Mouse (Mus musculus) urinary bladder, postnatal 4 days (tissue): ENCODE results near the gene Wif1.

Source experiments
- DNase-seq, 2 experiments: peaks; one replicate each; pipeline ENCODE4 v3.0.0; 2021 to 2022; ENCODE audit warnings: low spot score in 2 of 2

Gene Wif1

DNA sequence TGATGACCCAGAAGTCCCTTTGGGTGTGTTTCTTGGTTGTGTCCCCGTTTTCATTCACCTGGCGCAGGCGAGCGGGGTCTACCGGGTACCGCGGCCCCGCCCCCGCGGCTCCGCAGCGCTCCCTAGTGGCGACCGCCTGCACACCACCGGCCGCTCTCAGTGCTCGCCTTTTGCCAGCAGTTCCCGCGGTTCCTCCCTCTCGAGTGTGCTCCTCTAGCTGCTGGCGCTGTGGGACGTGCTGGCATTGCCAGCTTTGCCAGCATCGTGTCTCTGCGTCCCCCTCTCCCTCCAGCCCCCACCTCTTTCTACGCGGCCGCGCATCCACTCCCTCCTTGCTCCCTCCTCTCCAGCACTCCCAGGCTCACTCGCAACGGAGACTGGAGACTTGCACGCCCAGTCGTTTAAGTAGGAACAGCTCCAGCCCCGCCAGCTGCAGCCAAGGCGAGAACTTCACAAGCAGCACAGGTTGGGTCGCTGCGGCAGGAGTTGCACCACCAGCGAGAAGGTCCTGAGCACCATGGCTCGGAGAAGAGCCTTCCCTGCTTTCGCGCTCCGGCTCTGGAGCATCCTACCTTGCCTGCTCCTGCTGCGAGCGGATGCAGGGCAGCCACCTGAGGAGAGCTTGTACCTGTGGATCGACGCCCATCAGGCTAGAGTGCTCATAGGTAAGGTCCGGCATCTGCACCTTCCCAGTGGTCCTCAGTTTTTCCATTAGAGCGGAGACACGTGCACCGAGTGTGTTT, at the start of gene Wif1:
Wif1 (plus strand) TSS at position 135 of the 743 bp plus-strand sequence.
- peak; percentile 56 to 74 for DNase-seq

GRCm38 (mm10) chr10:121002135-121002534, 31.6 kb upstream of the Wif1 start:
- no peak for DNase-seq

DNA sequence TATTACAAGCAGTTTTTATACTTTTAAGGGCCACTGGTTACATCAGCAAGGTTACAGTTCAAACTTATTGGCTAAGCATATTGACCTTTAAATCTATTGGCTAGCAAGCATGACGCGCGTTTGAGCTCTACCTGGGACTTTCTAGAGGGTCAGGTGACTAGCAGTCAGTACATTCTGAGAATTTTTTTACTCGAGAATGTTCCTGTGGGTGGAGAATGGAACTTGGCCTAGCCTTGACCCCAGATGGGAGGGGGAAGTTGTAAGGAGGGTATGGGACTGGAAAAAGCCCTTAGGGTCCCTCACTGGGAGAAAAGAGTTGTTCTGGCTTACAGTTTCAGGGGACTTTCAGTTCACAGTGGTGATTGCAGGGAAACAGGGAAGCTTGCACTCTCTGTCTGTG, 22.3 kb upstream of the Wif1 start:
- no peak for DNase-seq

DNA sequence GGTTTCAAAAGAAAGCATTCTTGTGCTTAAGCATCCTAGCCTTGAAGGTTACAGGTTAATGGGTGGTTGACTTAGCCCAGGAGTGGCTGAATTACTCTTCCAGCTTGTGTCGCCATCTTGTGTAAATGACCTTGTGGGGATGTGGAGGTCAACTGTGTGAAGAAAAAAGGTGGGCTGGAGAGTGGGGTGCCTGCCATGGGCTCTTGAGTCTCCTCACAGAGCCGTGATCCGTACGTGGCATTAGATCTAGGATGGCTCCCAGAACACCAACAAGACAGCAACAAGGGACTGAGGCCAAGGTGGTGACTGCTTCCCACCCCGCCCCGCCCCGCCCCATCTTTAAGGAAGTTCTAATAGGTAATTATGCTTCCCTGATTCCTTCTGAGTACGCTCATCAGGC, 17.5 kb upstream of the Wif1 start:
- DNase-seq = no peak

DNA sequence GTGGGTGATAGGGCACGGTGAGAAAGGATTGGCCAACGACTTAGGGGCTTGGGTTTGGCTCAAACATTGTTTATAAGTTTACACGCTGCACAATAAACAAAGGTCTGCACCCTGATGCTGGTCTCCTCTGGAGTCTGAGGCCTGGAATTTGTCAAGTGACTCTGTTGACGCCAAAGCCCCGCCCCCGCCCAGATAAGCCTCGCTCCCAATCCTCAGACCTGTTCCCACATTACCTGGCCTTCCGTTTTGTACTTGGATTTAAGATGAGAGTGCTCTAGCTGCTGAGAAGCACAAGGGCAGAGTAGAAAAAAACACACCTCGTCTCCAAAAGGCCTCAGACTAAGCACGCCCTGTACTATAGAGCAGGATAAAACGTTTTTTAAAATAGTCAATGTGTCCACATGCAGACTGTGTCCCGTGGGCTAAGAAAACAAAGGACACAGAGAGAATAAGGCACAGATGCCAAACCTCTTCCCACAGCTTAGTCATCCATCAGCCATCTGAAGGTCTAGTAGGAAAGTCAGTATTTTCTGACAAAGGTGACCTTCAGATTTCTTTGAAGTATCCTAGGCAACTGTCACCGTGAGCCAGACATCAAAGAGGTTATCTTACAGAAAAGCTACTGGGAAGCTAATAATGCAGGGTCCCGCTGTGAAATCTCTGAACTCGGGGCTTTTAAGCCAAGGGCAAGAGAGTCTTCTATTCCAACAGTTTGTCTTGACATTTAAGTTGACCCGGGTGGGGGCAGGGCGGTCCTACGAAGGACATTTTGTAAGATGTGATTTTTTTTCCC, 16.9 kb upstream of the Wif1 start:
- no peak for DNase-seq

DNA sequence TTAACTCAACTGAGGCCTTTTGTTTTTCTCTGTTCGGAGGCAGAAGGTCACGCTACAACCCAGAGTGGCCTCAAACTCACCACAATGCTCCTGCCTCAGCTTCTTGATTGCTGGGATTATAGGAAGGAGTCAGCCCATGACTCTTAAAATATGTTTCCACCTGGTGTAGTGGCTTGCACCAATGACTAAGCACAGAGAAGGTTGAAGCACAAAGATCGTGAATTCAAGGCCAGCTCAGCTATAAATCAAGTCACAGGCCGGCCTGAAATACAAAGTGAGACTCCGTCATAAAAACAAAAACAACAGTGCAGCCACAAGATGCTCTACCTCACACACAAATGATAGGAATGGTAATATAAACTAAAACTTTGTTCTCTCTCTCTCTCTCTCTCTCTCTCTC, 10.8 kb upstream of the Wif1 start:
- DNase-seq = no peak

GRCm38 (mm10) chr10:121031802-121032201, 2.0 kb upstream of the Wif1 start:
- DNase-seq = no peak

DNA sequence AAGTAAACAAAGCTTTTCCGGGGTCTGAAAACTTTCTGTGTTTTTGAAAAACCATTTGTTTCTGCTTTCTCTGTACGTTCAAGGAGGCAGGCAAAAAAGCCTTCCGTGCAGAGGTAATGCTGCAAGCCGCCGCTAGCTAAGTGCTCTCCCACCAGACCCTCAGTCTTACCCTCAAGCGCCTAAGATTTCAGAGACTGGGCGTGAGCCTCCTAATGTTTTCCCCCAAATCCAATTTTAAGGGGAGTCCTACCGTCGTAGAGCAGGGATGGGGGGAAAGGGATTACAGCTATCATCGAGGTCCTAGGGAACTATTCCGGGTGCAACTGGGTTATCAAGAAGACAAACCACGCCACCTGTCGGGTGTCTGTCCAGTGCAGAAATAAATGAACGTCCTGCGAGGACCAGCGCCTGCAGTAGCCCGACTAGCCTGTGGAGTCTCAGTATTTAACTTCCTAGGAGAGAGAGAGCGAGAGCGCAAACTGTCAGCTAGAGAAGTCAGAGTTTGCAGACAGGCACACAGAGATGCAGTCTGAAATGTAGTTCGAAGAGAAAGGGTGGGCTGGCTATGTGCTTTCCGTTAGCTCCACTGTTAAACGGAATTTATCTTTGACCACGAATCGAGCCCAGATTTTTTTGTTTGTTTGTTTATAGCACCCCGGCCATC, 500 bp upstream of the Wif1 start:
- peak in 1 of 2 experiments; percentile 51 for DNase-seq

GRCm38 (mm10) chr10:121034569-121034947, 798 bp downstream of the Wif1 start:
- DNase-seq = no peak

DNA sequence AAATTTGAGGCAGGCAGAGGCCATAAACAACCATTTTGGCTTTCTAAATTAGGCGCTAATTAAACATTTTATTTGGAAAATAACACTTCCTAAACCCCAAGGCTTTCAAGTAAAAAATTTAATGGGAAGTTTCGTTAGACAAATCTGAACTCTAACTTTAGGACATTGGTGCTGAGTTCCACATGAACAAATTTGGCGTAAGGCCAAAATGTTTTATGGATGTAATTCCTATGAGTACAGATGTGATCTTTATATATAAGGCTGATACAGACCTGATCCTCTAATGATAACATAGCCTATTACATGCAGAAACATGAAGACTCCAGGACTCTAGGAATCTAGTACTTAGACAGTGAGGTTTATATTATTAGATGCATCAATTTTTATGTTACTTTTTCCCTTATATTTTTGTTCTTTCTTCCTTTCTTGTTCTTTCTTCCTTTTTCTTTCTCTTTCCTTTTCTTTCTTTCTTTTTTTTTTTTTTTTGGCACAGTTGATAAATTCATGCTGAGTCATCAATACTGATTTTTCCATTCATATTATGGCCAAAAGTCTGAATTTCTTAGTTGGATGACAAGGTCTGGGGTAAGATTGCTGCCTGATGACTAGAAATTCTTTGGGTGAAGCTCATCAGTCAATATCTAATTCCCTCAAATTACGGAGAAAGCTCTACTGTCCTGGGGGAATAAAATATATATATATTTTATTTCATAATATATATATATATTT, 5.0 kb downstream of the Wif1 start:
- no peak for DNase-seq

GRCm38 (mm10) chr10:121040911-121041310, 7.2 kb downstream of the Wif1 start:
- no peak for DNase-seq

DNA sequence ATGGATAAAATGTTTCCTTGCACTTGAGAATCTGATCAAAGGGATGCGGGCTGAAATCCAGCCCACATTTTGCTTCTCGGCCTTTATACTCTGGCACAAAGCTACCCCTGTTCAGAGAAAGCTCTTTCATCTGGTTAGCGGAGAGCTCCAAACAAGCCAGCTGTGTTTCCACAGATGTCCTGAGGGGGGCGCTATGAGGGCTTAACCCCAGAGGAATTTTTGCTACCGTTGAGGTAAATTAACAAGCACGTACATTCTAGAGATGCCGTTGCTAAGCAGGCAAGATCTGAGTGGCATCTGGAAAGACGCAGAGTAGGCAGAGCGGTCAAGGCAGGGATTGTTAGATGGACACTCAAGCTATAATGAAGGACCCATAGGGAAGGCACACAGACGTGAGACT, 13.7 kb downstream of the Wif1 start:
- DNase-seq = no peak

GRCm38 (mm10) chr10:121052076-121052475, 18.3 kb downstream of the Wif1 start:
- DNase-seq = no peak

DNA sequence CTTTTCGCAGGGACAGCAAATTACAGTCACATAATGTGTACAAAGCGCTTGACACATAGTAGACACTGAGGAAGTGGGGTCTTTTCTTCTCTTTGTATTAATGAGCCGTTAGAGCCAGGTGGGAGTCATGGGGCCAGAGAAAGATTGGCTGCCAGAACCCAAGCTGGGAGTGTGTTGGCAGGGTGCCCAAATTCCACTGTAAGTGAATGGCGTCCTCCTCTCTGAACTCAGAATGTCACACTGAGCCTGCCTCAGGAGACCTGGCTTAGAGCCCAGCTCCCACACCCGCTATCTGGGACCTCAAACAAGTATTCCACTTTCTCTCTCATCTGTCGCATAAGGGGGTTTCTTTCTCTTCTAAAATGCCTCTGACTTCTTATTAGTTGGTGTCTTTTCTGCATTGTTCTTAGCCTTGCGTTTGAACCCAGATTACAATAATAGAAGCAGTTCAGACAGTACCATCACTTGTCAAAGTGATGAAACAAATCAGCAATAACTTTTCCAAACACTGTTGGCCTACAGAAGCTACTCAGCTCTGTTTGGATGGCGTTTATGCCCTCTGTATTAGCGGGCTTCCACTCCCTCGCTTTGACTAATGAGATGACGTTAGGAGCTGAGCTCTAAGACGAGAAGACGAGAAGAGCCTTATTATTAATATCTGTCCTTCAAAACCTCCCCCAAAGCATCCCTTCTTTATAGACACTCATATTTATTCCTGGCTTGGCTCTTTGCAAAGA, 21.9 kb downstream of the Wif1 start:
- peak; percentile 68 to 78 for DNase-seq

DNA sequence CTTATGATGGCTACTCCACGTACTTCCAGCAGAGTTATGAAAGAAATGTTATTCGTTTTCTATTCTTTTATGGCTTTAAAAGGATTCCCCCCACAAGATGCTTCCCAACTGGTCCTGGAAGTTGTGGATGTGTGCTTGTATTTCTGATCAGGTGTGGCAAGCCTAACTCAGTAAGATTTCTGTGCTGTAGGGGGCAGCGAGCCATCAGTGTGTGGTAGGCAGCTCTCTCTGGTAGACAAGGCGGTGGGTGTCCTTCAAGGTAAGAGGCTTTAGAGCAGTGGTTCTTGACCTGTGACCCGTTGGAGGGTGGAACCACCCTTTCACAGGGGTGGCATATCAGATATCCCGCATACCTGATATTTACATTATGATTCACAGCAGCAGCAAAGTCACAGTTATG, 23.1 kb downstream of the Wif1 start:
- peak in 1 of 2 experiments; percentile 52 for DNase-seq

GRCm38 (mm10) chr10:121059043-121060003, 25.6 kb downstream of the Wif1 start:
- peak in 1 of 2 experiments; percentile 36 for DNase-seq

- DNase-seq = no peak
Observed at GRCm38 (mm10) chr10:121061336-121061835, 27.6 kb downstream of the Wif1 start.

DNA sequence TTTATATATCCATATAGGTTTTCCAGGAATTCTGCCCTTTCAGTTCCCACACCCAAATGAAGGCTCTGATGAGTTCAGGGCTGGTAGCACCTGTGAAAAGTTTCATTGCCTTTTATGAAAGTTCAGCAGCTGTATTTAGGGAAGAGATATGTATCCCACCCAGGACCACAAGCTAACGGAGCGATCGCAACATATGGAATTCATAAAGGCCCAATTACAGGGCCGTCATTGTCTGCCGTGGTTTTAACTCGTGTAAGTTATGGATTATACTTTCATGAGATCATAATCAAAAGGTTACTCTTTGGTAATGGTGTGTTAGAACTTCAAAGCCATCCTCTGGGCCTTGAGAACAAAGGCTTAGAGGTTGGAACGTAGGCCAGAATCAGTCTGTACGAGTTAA, 28.9 kb downstream of the Wif1 start:
- peak in 1 of 2 experiments; percentile 13 for DNase-seq

DNA sequence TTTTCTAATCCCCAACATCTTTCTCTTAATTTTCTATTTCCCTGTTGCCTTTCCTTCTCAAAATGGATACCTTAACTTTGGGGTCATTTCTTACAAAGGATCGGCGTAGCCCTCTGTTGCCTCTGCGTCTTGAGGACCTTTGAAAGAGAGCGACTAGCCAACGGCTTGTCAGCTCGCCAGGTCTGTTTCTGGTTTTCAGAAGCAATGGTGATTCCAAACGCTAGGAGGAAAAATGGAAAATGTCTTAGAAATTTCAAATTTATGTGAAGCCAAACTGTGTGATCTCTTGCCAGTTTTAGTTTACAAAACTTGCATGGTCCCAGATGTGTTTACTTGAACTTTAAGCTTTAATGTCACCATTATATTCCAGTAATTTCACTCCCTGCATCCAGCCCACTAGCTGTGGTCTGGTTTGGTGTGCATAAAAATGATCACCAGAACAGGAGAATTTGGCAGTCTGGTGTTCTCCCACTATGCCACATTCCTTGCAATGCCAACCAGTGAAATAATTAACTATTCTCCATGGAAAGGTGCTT, 33.7 kb downstream of the Wif1 start:
- DNase-seq = no peak

DNA sequence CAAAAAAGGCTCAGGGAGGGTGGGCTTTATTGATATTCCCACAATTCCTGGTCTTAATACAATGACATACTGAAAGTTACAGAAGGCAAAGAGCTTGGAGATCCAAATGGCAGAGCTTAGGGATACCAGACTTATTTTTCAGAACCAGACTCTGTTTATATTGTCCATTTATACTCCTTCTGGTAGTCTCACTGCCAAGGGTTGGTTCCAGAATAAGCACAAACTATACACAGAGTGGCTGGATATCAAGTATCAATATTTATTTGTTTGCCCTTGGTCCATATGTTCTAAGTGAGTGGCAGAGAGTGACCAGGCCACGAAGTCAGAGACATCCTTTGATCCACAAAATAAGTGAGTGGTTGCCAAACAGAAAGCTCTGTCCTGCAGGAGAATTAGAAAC, 34.2 kb downstream of the Wif1 start:
- DNase-seq = no peak
